Mouse (Mus musculus) limb, embryonic 14.5 days (tissue): Measurements from ENCODE around the gene Nacc2. TPM values are rescaled to one million over a fixed set of nuclear protein-coding genes. Genes with fewer than 3 reads are reported as not detected.
A peak's percentile ranks its signal among the peaks of the same experiment; 100 is the strongest.

Experiments
- ATAC-seq: fragments of 200-750 bp; cut with Nextera tagmentation; 2 replicates; pipeline ENCODE4 v1.8.0; 2017; ENCODE audit warnings: low read depth, moderate number of reproducible peaks, moderate TSS enrichment; ENCODE audit not compliant: low FRiP score
- DNase-seq: peaks from one replicate; pipeline ENCODE4 v3.0.0-alpha.2; 2015; ENCODE audit warnings: low spot score
- H3K27ac ChIP-seq: fragments of 300-500 bp; sonication (generic); replicated peaks from 2 replicates; pipeline ENCODE4 v1.5.1; 2014; ENCODE audit warnings: low read depth, mild to moderate bottlenecking, low read length, moderate library complexity, mixed read lengths
- H3K27me3 ChIP-seq: fragments of 300-500 bp; sonication (generic); 2 replicates; pipeline ENCODE4 v1.6.1; 2014; ENCODE audit warnings: low read length, mixed read lengths; ENCODE audit not compliant: control insufficient read depth, insufficient read depth
- H3K36me3 ChIP-seq: fragments of 300-500 bp; sonication (generic); 2 replicates; pipeline ENCODE4 v1.6.1; 2014; ENCODE audit warnings: mild to moderate bottlenecking, low read length, moderate library complexity, mixed read lengths; ENCODE audit not compliant: control insufficient read depth, insufficient read depth
- H3K4me1 ChIP-seq: fragments of 300-500 bp; sonication (generic); 2 replicates; pipeline ENCODE4 v1.6.1; 2014; ENCODE audit warnings: antibody characterized with exemption, low read length, mixed read lengths; ENCODE audit not compliant: control insufficient read depth, insufficient read depth
- H3K4me2 ChIP-seq: fragments of 300-500 bp; sonication (generic); replicated peaks from 2 replicates; pipeline ENCODE4 v1.6.1; 2014; ENCODE audit warnings: low read depth, mild to moderate bottlenecking, low read length, moderate library complexity; ENCODE audit not compliant: severe bottlenecking
- H3K4me3 ChIP-seq: fragments of 300-500 bp; sonication (generic); replicated peaks from 2 replicates; pipeline ENCODE4 v1.5.1; 2014; ENCODE audit warnings: low read length
- H3K9ac ChIP-seq: fragments of 300-500 bp; sonication (generic); 2 replicates; pipeline ENCODE4 v1.6.1; 2014; ENCODE audit warnings: mild to moderate bottlenecking, low read depth, low read length, moderate library complexity; ENCODE audit not compliant: severe bottlenecking
- H3K9me3 ChIP-seq: fragments of 300-500 bp; sonication (generic); 2 replicates; pipeline ENCODE4 v1.6.1; 2016; ENCODE audit warnings: low read length; ENCODE audit not compliant: control insufficient read depth
- POLR2A ChIP-seq: fragments of 200-500 bp; IDR thresholded peaks from 2 replicates; pipeline ENCODE4 v1.8.0; 2012; ENCODE audit warnings: inconsistent platforms, mild to moderate bottlenecking, moderate library complexity, borderline replicate concordance; ENCODE audit not compliant: insufficient read depth, insufficient read length; ENCODE audit errors: extremely low read depth
- WGBS: fragments of 180-500 bp; shearing (Covaris S2); extraction: QIAGEN DNeasy Blood & Tissue Kit; methylation state at CpG from one replicate; pipeline ENCODE4 v1.1.7; 2014; 5-methylcytosine and 5-hydroxymethylcytosine counted together
- polyA plus RNA-seq, 2 experiments: library from polyadenylated mRNA; depleted of rRNA in 1 of 2; stranded (reverse) in 1 of 2; unstranded in 1 of 2; fragments of >200 nt; fragmentation: Nextera tagmentation in 1 of 2; extraction: Ambion mirVana in 1 of 2; gene quantifications; 2 replicates each; pipeline versions ENCODE4 v1.2.1 to v1.2.3; 2012 to 2014

The Nacc2 gene
- polyA plus RNA-seq, 2 experiments = 5.0 to 6.4 TPM

- TF ChIP-seq POLR2A = no peak
- DNase-seq = no peak
- H3K4me1 ChIP-seq = no peaks in the 10 kb centered on the region
- H3K36me3 ChIP-seq = no peaks in the 10 kb centered on the region
- H3K27me3 ChIP-seq = no peaks in the 10 kb centered on the region
- ATAC-seq = no peak
- H3K9ac ChIP-seq = no peak overlapping the region
- no peak overlapping the region for H3K4me2 ChIP-seq
- WGBS = 40% methylated on average over 4 of the region's 4 CpGs
- H3K9me3 ChIP-seq = no peaks in the 10 kb centered on the region
- no peak overlapping the region for H3K4me3 ChIP-seq
- H3K27ac ChIP-seq = no peak overlapping the region
Measured at GRCm38 (mm10) chr2:26153295-26153694, 30.3 kb upstream of the Nacc2 start.

- Histone ChIP-seq H3K4me3 (no peak overlapping the region), H3K4me1 (no peaks in the 10 kb centered on the region), H3K9me3 (no peaks in the 10 kb centered on the region), H3K27ac (no peak overlapping the region), H3K4me2 (no peak overlapping the region), H3K9ac (no peak overlapping the region), H3K36me3 (no peaks in the 10 kb centered on the region), H3K27me3 (no peaks in the 10 kb centered on the region)
- ATAC-seq (0 out of 2 replicates have a peak, but pooled peaks have one; percentile 24), DNase-seq (no peak)
- no peak for TF ChIP-seq POLR2A
- 22% methylated on average over 7 of the region's 7 CpGs for WGBS
Measured at GRCm38 (mm10) chr2:26147706-26148370, 24.8 kb upstream of the Nacc2 start.

DNA sequence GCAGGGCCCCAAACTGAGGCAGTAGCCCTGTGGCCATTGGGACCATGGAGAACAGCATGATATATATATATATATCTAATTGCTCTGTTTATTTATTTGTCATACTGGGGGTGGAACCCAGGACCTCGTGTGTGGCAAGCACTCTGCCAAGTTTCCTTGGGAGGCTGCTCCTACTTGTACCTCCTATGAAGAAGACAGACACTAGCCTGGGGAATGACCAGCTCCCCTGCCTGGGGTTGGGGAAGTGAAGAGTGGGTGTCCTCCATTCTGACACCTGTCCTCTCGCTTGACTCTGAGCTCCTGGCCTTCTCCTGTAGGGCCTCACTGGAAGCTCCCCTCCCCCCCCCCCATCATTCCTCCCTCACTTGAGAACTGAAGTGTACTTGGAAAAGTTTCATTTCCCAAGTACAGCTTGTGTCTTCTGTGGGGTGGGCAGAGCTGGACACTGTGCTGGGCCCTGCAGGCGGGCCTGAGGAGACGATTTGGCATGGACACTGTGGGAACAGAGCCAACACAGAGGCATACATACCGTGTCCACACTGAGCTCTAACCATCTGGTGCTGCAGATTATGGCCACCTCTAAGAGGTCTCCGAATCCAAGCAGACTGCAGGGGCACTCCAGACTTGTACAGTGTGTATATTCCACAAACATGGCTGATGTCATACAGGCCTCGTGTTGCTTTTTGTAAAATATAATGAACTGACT lies 23.5 kb upstream of the Nacc2 start:
- Histone ChIP-seq H3K27me3 (no peaks in the 10 kb centered on the region), H3K9ac (no peak overlapping the region), H3K4me3 (no peak overlapping the region), H3K36me3 (no peaks in the 10 kb centered on the region), H3K4me2 (no peak overlapping the region), H3K27ac (no peak overlapping the region), H3K9me3 (no peaks in the 10 kb centered on the region), H3K4me1 (no peaks in the 10 kb centered on the region)
- no peak for DNase-seq
- ATAC-seq = no peak
- WGBS = 48% methylated on average over 7 of the region's 7 CpGs
- TF ChIP-seq POLR2A = no peak

GRCm38 (mm10) chr2:26145113-26145512 lies 22.1 kb upstream of the Nacc2 start:
- no peak overlapping the region for H3K27ac ChIP-seq
- H3K27me3 ChIP-seq = no peaks in the 10 kb centered on the region
- H3K9me3 ChIP-seq = no peaks in the 10 kb centered on the region
- no peak overlapping the region for H3K4me3 ChIP-seq
- WGBS = 89% methylated on average over 4 of the region's 4 CpGs
- H3K9ac ChIP-seq = no peak overlapping the region
- no peak for TF ChIP-seq POLR2A
- no peak overlapping the region for H3K4me2 ChIP-seq
- H3K4me1 ChIP-seq = peaks cover 5% of the 10 kb centered on the region
- DNase-seq = no peak
- no peaks in the 10 kb centered on the region for H3K36me3 ChIP-seq
- no peak for ATAC-seq

DNA sequence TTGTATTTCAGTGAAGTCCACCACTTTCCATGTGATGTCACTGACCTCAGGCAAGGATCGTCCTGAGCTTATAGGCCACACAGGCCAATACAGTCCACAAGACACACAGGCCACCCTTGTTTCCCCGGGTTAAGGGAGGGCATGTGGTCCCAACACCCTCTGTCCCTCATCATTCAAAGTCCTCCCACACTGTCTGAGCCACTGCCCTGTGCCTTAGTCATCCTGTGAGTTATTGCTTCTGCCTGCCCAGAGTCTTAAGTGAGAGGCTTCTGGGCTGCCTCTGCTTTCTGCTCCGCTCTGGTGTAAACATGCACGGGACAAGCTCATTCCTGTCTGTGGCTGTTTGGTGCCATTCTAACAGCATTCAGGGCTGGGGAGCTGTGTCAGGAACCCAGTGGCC lies 21.3 kb upstream of the Nacc2 start:
- WGBS = 52% methylated on average over 4 of the region's 4 CpGs
- no peaks in the 10 kb centered on the region for H3K27me3 ChIP-seq
- H3K9ac ChIP-seq = no peak overlapping the region
- ATAC-seq (no peak), DNase-seq (no peak)
- H3K36me3 ChIP-seq = no peaks in the 10 kb centered on the region
- H3K4me2 ChIP-seq = no peak overlapping the region
- no peak overlapping the region for H3K4me3 ChIP-seq
- TF ChIP-seq POLR2A = no peak
- H3K27ac ChIP-seq = no peak overlapping the region
- no peaks in the 10 kb centered on the region for H3K9me3 ChIP-seq
- H3K4me1 ChIP-seq = peaks cover 5% of the 10 kb centered on the region

GRCm38 (mm10) chr2:26143556-26143955 lies 20.5 kb upstream of the Nacc2 start:
- ATAC-seq (no peak), DNase-seq (no peak)
- Histone ChIP-seq H3K4me2 (no peak overlapping the region), H3K9me3 (no peaks in the 10 kb centered on the region), H3K27ac (no peak overlapping the region), H3K36me3 (peaks cover under 1% of the 10 kb centered on the region; the same call in 1 of the 2 replicates), H3K4me3 (no peak overlapping the region), H3K9ac (no peak overlapping the region), H3K4me1 (peaks cover 11% of the 10 kb centered on the region), H3K27me3 (no peaks in the 10 kb centered on the region)
- WGBS = 64% methylated on average over 2 of the region's 2 CpGs
- TF ChIP-seq POLR2A = no peak
